Mouse (Mus musculus) myocyte (in vitro differentiated cells): ENCODE data around the gene Enc1.

Experiments
- MAX ChIP-seq: IDR thresholded peaks from one replicate; pipeline ENCODE4 v1.6.1; 2011; ENCODE audit warnings: low read depth, mild to moderate bottlenecking, control low read depth
- MYOG ChIP-seq, 3 experiments: IDR thresholded peaks; one replicate each; pipeline ENCODE4 v1.6.1; 2011; ENCODE audit warnings: control low read depth in 2 of 3, low read depth in 2 of 3, mild to moderate bottlenecking in 2 of 3; ENCODE audit not compliant: insufficient read length in 2 of 3, control insufficient read depth in 1 of 3, insufficient read depth in 1 of 3
- POLR2AphosphoS2 ChIP-seq: IDR thresholded peaks from one replicate; pipeline ENCODE4 v1.6.1; 2011; ENCODE audit warnings: low read depth, control low read depth; ENCODE audit not compliant: insufficient read length

DNA sequence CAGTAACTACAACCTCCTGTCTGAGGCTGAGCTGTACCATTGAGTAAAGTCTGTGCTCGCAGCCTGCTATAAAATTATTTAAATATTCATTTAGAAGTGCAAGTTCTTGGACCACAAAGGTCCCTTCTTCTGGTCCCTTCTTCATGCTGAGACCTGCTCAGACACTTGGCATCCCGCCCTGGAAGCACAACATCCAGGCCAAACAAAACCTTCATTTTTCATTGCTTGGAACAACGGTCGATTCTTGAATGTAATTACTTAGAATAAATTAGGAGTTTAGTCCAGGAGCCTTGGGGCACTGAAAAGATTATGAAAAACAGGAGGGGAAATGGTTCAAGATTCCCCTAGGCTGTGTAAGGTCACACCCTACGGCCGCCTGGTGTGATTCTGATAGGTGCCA, 5.0 kb upstream of the Enc1 start:
- TF ChIP-seq MYOG (IDR thresholded peaks at IDR 0.05; ENCODE audit: control insufficient read depth in 1 of 3, insufficient read depth in 1 of 3, insufficient read length in 2 of 3, low read depth in 2 of 3) (no peak), MAX (no peak), POLR2AphosphoS2 (no peak)
